Mouse (Mus musculus) spleen, adult 2 months (tissue): ENCODE results near the gene Tlk2. TPM values are rescaled to one million over a fixed set of nuclear protein-coding genes. Genes with fewer than 3 reads are reported as not detected.

Source experiments
- DNase-seq, 2 experiments: peaks; one replicate each; pipeline versions ENCODE4 v3.0.0 to v3.0.0-alpha.2; 2012 to 2021; ENCODE audit warnings: low spot score in 2 of 2, low read depth in 1 of 2
- H3K27ac ChIP-seq: fragments of 200-500 bp; 2 replicates; pipeline ENCODE4 v1.5.1; 2012; ENCODE audit warnings: low read length, inconsistent platforms; ENCODE audit not compliant: insufficient read depth
- H3K27me3 ChIP-seq: fragments of 200-500 bp; 2 replicates; pipeline ENCODE4 v1.6.1; 2012; ENCODE audit warnings: mild to moderate bottlenecking, moderate library complexity, low read length, inconsistent platforms; ENCODE audit not compliant: control insufficient read depth, insufficient read depth
- H3K36me3 ChIP-seq: fragments of 200-500 bp; 2 replicates; pipeline ENCODE4 v1.6.1; 2012; ENCODE audit warnings: mild to moderate bottlenecking, low read length, inconsistent platforms; ENCODE audit not compliant: control insufficient read depth, insufficient read depth
- H3K4me1 ChIP-seq: fragments of 200-500 bp; 2 replicates; pipeline ENCODE4 v1.6.1; 2011; ENCODE audit warnings: inconsistent platforms; ENCODE audit not compliant: control insufficient read depth, insufficient read depth, insufficient read length
- H3K4me3 ChIP-seq: fragments of 200-500 bp; 2 replicates; pipeline ENCODE4 v1.5.1; 2011; ENCODE audit warnings: mild to moderate bottlenecking, inconsistent platforms; ENCODE audit not compliant: insufficient read depth, insufficient read length; ENCODE audit errors: extremely low read depth
- CTCF ChIP-seq: fragments of 200-500 bp; IDR thresholded peaks from 2 replicates; pipeline ENCODE4 v1.5.1; 2011; ENCODE audit warnings: mild to moderate bottlenecking, inconsistent platforms; ENCODE audit not compliant: insufficient read depth, insufficient read length, insufficient replicate concordance; ENCODE audit errors: extremely low read depth
- POLR2A ChIP-seq: fragments of 200-500 bp; IDR thresholded peaks from 2 replicates; pipeline ENCODE4 v1.6.1; 2011; ENCODE audit warnings: low read depth, low read length, inconsistent platforms
- WGBS: fragments of 180-500 bp; shearing (Covaris S2); methylation state at CpG from one replicate; pipeline ENCODE4 v1.1.7; 2018; 5-methylcytosine and 5-hydroxymethylcytosine counted together
- polyA plus RNA-seq: library from polyadenylated mRNA; depleted of rRNA; stranded (reverse); fragments of >200 nt; gene quantifications from 2 replicates; pipeline ENCODE4 v1.2.3, GENCODE M21; 2012

Gene Tlk2
- polyA plus RNA-seq, 1 experiment: 9.0 TPM

DNA sequence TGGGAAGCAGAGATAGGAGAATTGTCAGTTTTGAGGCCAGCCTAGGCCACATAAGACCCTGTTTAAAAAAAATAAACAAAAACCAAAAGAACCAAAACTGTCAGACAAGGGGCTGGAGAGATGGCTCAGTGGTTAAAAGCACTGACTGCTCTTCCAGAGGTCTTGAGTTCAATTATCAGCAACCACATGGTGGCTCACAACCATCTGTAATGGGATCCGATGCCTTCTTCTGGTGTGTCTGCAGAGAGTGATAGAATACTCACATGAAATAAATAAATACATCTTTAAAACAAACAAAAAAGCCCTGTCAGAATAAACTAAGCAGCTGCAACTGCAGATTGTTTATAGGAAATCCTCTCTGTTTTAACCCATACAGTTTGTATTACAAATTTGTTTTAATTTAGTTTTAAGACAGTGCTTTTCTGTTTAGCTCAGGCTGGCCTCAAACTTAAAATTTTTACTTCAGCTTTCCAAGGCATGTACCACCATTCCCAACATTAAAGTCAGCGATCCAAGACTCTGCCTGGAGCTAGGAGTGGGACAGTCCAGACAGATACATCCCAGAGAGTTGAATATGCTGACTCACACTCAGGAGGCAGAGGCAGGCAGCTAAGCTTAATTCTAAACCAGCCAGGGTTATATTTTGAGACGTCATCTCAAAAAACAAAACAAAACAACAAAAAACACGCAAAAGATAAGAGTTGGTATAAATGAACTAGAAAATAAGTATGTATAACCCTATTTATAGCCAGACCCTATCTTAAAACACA, 18.5 kb downstream of the Tlk2 start:
- H3K27ac ChIP-seq: no peak overlapping the region
- H3K4me1 ChIP-seq: no peaks in the 10 kb centered on the region
- H3K4me3 ChIP-seq: no peak overlapping the region
- TF ChIP-seq POLR2A (no peak), CTCF (no peak)
- 89% methylated on average over 4 of the region's 4 CpGs for WGBS
- DNase-seq: no peak
- no peaks in the 10 kb centered on the region for H3K36me3 ChIP-seq
- H3K27me3 ChIP-seq: no peaks in the 10 kb centered on the region

DNA sequence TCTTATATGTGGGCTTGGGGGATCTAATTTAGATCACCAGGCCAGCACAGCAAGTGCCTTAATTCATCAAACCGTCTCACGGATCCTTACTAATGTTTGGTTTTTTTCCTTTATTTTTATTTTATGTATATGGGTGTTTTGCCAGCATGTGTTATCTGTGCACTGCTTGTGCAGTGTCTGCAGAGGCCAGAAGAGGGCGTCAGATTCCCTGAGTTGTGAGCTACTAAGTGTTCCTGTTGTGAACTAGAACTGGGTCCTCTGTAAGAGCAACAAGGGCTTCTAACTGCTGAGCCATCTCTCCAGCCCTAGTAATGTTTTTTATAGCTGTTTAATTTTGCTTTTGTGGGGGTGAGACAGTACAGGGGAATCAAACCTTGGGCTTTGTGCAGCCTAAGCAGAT, 23.8 kb downstream of the Tlk2 start:
- no peak overlapping the region for H3K4me3 ChIP-seq
- no peaks in the 10 kb centered on the region for H3K27me3 ChIP-seq
- H3K4me1 ChIP-seq: 0 out of 2 replicates have a peak, but pooled peaks cover 2% of the 10 kb centered on the region
- H3K36me3 ChIP-seq: no peaks in the 10 kb centered on the region
- WGBS: 68% methylated on average over 3 of the region's 3 CpGs
- TF ChIP-seq POLR2A (no peak), CTCF (no peak)
- H3K27ac ChIP-seq: no peak overlapping the region
- no peak for DNase-seq

DNA sequence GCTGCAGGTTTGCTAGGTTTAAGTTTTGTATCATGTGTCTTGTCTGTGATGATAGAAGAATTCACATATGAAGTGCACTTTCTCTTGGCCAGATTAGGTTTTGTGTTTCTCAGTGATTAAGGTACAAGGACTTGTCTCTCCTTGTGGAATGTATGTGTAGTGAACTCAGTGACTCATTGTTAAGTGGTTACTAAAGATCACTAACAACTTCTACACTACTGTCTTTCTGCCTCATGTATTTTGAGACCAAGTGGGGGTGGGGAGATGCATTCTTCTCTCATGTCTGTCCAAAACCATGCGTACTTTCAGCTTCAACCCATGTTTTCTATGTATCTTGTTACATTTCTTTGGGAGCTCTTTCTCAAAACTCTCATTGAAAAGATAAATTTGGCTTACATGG, 31.4 kb downstream of the Tlk2 start:
- TF ChIP-seq CTCF (no peak), POLR2A (no peak)
- H3K27me3 ChIP-seq: no peaks in the 10 kb centered on the region
- H3K27ac ChIP-seq: no peak overlapping the region
- WGBS: 93% methylated on average over 1 of the region's 1 CpGs
- no peak overlapping the region for H3K4me3 ChIP-seq
- peaks cover 17% of the 10 kb centered on the region for H3K36me3 ChIP-seq
- H3K4me1 ChIP-seq: no peaks in the 10 kb centered on the region
- DNase-seq: no peak

- Histone ChIP-seq H3K27me3 (no peaks in the 10 kb centered on the region), H3K36me3 (peaks cover 18% of the 10 kb centered on the region), H3K4me1 (no peaks in the 10 kb centered on the region), H3K4me3 (no peak overlapping the region), H3K27ac (no peak overlapping the region)
- DNase-seq: no peak
- 100% methylated on average over 1 of the region's 1 CpGs for WGBS
- TF ChIP-seq CTCF (no peak), POLR2A (no peak)
Measured at GRCm38 (mm10) chr11:105214257-105214656, 35.6 kb downstream of the Tlk2 start.

- H3K4me3 ChIP-seq: no peak overlapping the region
- no peak for DNase-seq
- H3K4me1 ChIP-seq: no peaks in the 10 kb centered on the region
- WGBS: 94% methylated on average over 2 of the region's 2 CpGs
- TF ChIP-seq CTCF (no peak), POLR2A (no peak)
- H3K27me3 ChIP-seq: no peaks in the 10 kb centered on the region
- H3K36me3 ChIP-seq: peaks cover 10% of the 10 kb centered on the region
- no peak overlapping the region for H3K27ac ChIP-seq
Measured at GRCm38 (mm10) chr11:105217771-105218170, 39.2 kb downstream of the Tlk2 start.

DNA sequence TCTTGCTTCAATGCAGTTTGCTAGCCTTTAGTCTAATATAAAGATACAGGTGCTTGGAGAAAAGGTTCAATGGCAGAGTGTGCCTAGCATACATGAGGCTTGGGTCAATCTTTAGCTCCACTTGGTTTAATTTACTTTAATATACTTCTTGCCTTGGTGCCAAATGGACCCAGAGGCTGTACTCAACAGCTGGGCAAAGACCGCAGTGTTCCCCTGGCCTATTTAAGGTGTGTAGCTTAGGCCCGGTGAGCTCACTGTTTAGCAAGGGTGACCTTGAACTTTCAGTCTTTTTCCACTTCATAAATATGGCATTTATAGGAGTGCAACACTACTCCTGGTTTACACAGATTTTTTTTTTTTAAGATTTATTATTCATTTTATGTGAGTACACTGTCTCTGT, 55.9 kb downstream of the Tlk2 start:
- whole genome bisulfite sequencing: 99% methylated on average over 2 of the region's 2 CpGs
- TF ChIP-seq CTCF (no peak), POLR2A (no peak)
- Histone ChIP-seq H3K36me3 (peaks cover 1% of the 10 kb centered on the region; the same call in 1 of the 2 replicates), H3K4me3 (no peak overlapping the region), H3K27me3 (no peaks in the 10 kb centered on the region), H3K4me1 (no peaks in the 10 kb centered on the region), H3K27ac (no peak overlapping the region)
- no peak for DNase-seq

DNA sequence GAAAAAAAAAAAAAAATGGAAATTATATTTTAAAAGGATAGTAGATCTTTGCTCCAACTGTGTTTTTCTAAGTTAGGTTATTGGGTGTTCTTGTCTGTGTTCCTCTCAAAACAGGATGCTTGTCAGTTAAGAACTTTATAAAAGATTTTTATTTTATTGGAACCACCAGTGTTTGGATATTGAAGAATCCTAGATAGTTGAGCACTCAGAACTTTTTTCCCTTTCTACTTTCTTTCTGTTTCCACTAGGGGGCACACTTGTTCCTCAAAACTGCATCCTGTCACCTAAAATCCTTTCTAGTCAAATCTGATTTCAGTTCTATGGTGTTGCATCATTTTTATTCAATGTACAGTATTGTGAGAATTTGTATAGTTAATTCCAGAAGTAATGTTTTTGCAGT, 62.4 kb downstream of the Tlk2 start:
- Histone ChIP-seq H3K4me3 (no peak overlapping the region), H3K36me3 (peaks cover 12% of the 10 kb centered on the region), H3K27me3 (no peaks in the 10 kb centered on the region), H3K27ac (no peak overlapping the region), H3K4me1 (no peaks in the 10 kb centered on the region)
- DNase-seq: peak in 1 of 2 experiments; percentile 15
- TF ChIP-seq CTCF (no peak), POLR2A (no peak)
